Mouse (Mus musculus) MEL (cell line): ENCODE measurements around the gene Serf1. TPM values are rescaled to one million over a fixed set of nuclear protein-coding genes. Genes with fewer than 3 reads are reported as not detected.

ENCODE experiments used
- DNase-seq: peaks from one replicate; pipeline ENCODE4 v3.0.0; 2011; ENCODE audit warnings: low read depth, low spot score
- H3K27ac ChIP-seq: 2 replicates; pipeline ENCODE4 v1.5.1; 2012; ENCODE audit warnings: low read depth, mild to moderate bottlenecking, control low read depth, low read length, moderate library complexity; ENCODE audit not compliant: control insufficient read depth
- H3K27me3 ChIP-seq, 2 experiments: fragments of 150-350 bp in 1 of 2; sonication (generic) in 1 of 2; 2 replicates each; pipeline ENCODE4 v1.6.1; 2012; ENCODE audit warnings: low read length in 2 of 2, mild to moderate bottlenecking in 2 of 2, improper control_type of control experiment in 1 of 2, moderate library complexity in 1 of 2; ENCODE audit not compliant: insufficient read depth in 2 of 2, control insufficient read depth in 1 of 2
- H3K36me3 ChIP-seq, 2 experiments: 2 replicates each; pipeline ENCODE4 v1.6.1; 2012 to 2014; ENCODE audit warnings: low read length in 2 of 2, improper control_type of control experiment in 1 of 2, inconsistent platforms in 1 of 2, mild to moderate bottlenecking in 1 of 2; ENCODE audit not compliant: insufficient read depth in 2 of 2, control insufficient read depth in 1 of 2
- H3K4me1 ChIP-seq, 2 experiments: fragments of 150-350 bp in 1 of 2; sonication (generic) in 1 of 2; 2 replicates each; pipeline ENCODE4 v1.6.1; 2012; ENCODE audit warnings: low read length in 2 of 2, improper control_type of control experiment in 1 of 2, mild to moderate bottlenecking in 1 of 2; ENCODE audit not compliant: insufficient read depth in 2 of 2, control insufficient read depth in 1 of 2
- H3K4me3 ChIP-seq, 2 experiments: fragments of 150-350 bp in 1 of 2; sonication (generic) in 1 of 2; 2 replicates each; pipeline ENCODE4 v1.5.1; 2012; ENCODE audit warnings: low read depth in 2 of 2, low read length in 2 of 2, mild to moderate bottlenecking in 2 of 2, moderate library complexity in 2 of 2, control low read depth in 1 of 2, improper control_type of control experiment in 1 of 2; ENCODE audit not compliant: control insufficient read depth in 1 of 2, insufficient read depth in 1 of 2
- H3K79me2 ChIP-seq: 2 replicates; pipeline ENCODE4 v1.6.1; 2012; ENCODE audit warnings: mild to moderate bottlenecking, low read length, moderate library complexity; ENCODE audit not compliant: control insufficient read depth, poor library complexity, insufficient read depth
- H3K9ac ChIP-seq: 2 replicates; pipeline ENCODE4 v1.6.1; 2012; ENCODE audit warnings: low read depth, mild to moderate bottlenecking, control low read depth, low read length, moderate library complexity; ENCODE audit not compliant: control insufficient read depth, poor library complexity, severe bottlenecking
- H3K9me3 ChIP-seq: fragments of 150-350 bp; sonication (generic); replicated peaks from 2 replicates; pipeline ENCODE4 v1.6.1; 2012; ENCODE audit warnings: mild to moderate bottlenecking, low read length, improper control_type of control experiment, moderate library complexity; ENCODE audit not compliant: insufficient read depth
- BHLHE40 ChIP-seq: IDR thresholded peaks from 2 replicates; pipeline ENCODE4 v1.6.1; 2012; ENCODE audit warnings: low read depth, mild to moderate bottlenecking, inconsistent platforms, low read length, improper control_type of control experiment, borderline replicate concordance
- CHD2 ChIP-seq: IDR thresholded peaks from 2 replicates; pipeline ENCODE4 v1.6.1; 2011; ENCODE audit warnings: low read length, improper control_type of control experiment
- CTCF ChIP-seq, 3 experiments: IDR thresholded peaks in 2 of 3; conservative IDR thresholded peaks in 1 of 3; 2 replicates each; pipeline ENCODE4 v1.5.1; 2011 to 2012; ENCODE audit warnings: low read length in 3 of 3, low read depth in 2 of 3, mild to moderate bottlenecking in 2 of 3, improper control_type of control experiment in 1 of 3, inconsistent platforms in 1 of 3, mixed read lengths in 1 of 3, moderate library complexity in 1 of 3; ENCODE audit not compliant: control insufficient read depth in 1 of 3, insufficient read depth in 1 of 3, poor library complexity in 1 of 3, severe bottlenecking in 1 of 3
- E2F4 ChIP-seq: IDR thresholded peaks from 2 replicates; pipeline ENCODE4 v1.6.1; 2011; ENCODE audit warnings: low read depth, low read length, improper control_type of control experiment, borderline replicate concordance
- ELF1 ChIP-seq: IDR thresholded peaks from 2 replicates; pipeline ENCODE4 v1.6.1; 2014; ENCODE audit warnings: low read depth, mild to moderate bottlenecking, inconsistent platforms, low read length, improper control_type of control experiment, moderate library complexity
- ETS1 ChIP-seq: IDR thresholded peaks from 2 replicates; pipeline ENCODE4 v1.6.1; 2012; ENCODE audit warnings: low read depth, mild to moderate bottlenecking, inconsistent platforms, low read length, improper control_type of control experiment, moderate library complexity
- GATA1 ChIP-seq: IDR thresholded peaks from 2 replicates; pipeline ENCODE4 v1.6.1; 2011; ENCODE audit warnings: low read depth, low read length, improper control_type of control experiment
- JUND ChIP-seq: IDR thresholded peaks from 2 replicates; pipeline ENCODE4 v1.6.1; 2011; ENCODE audit warnings: low read depth, mild to moderate bottlenecking, improper control_type of control experiment, low read length
- KAT2A ChIP-seq: conservative IDR thresholded peaks from 2 replicates; pipeline ENCODE4 v1.6.1; 2012; ENCODE audit warnings: low read depth, low read length, improper control_type of control experiment, inconsistent platforms
- MAFK ChIP-seq: IDR thresholded peaks from 2 replicates; pipeline ENCODE4 v1.6.1; 2011; ENCODE audit warnings: low read depth, mild to moderate bottlenecking, low read length, improper control_type of control experiment, borderline replicate concordance
- MAX ChIP-seq: IDR thresholded peaks from 2 replicates; pipeline ENCODE4 v1.6.1; 2011; ENCODE audit warnings: low read length, improper control_type of control experiment
- MAZ ChIP-seq: IDR thresholded peaks from 2 replicates; pipeline ENCODE4 v1.6.1; 2012; ENCODE audit warnings: low read depth, mild to moderate bottlenecking, inconsistent platforms, low read length, improper control_type of control experiment
- MYB ChIP-seq: IDR thresholded peaks from 2 replicates; pipeline ENCODE4 v1.6.1; 2011; ENCODE audit warnings: mild to moderate bottlenecking, low read depth, low read length, improper control_type of control experiment
- MYC ChIP-seq: IDR thresholded peaks from 2 replicates; pipeline ENCODE4 v1.6.1; 2011; ENCODE audit warnings: low read depth, mild to moderate bottlenecking, low read length, improper control_type of control experiment, moderate library complexity
- POLR2A ChIP-seq, 2 experiments: IDR thresholded peaks; 2 replicates each; pipeline ENCODE4 v1.6.1; 2011 to 2012; ENCODE audit warnings: low read length in 2 of 2, mild to moderate bottlenecking in 2 of 2, control low read depth in 1 of 2, improper control_type of control experiment in 1 of 2, low read depth in 1 of 2, moderate library complexity in 1 of 2; ENCODE audit not compliant: control insufficient read depth in 1 of 2, insufficient read depth in 1 of 2, poor library complexity in 1 of 2
- POLR2AphosphoS2 ChIP-seq: IDR thresholded peaks from 2 replicates; pipeline ENCODE4 v1.6.1; 2011; ENCODE audit warnings: low read length, improper control_type of control experiment
- POLR2AphosphoS5 ChIP-seq: IDR thresholded peaks from 2 replicates; pipeline ENCODE4 v1.6.1; 2012; ENCODE audit warnings: low read depth, borderline replicate concordance, mild to moderate bottlenecking, inconsistent platforms, low read length, moderate library complexity, mixed read lengths
- RAD21 ChIP-seq: IDR thresholded peaks from 2 replicates; pipeline ENCODE4 v1.6.1; 2011; ENCODE audit warnings: mild to moderate bottlenecking, low read depth, low read length, improper control_type of control experiment
- RCOR1 ChIP-seq: IDR thresholded peaks from 2 replicates; pipeline ENCODE4 v1.6.1; 2012; ENCODE audit warnings: low read depth, mild to moderate bottlenecking, inconsistent platforms, low read length, improper control_type of control experiment
- SMC3 ChIP-seq: IDR thresholded peaks from 2 replicates; pipeline ENCODE4 v1.6.1; 2011; ENCODE audit warnings: low read depth, low read length, improper control_type of control experiment
- TAL1 ChIP-seq: IDR thresholded peaks from 2 replicates; pipeline ENCODE4 v1.6.1; 2012; ENCODE audit warnings: mild to moderate bottlenecking, inconsistent platforms, low read length, moderate library complexity, mixed read lengths
- TBP ChIP-seq: IDR thresholded peaks from 2 replicates; pipeline ENCODE4 v1.8.0; 2011; ENCODE audit warnings: low read depth, low read length, improper control_type of control experiment
- USF1 ChIP-seq: IDR thresholded peaks from 2 replicates; pipeline ENCODE4 v1.6.1; 2014; ENCODE audit warnings: low read depth, mild to moderate bottlenecking, inconsistent platforms, low read length, improper control_type of control experiment, moderate library complexity
- ZC3H11A ChIP-seq: IDR thresholded peaks from 2 replicates; pipeline ENCODE4 v1.6.1; 2012; ENCODE audit warnings: low read depth, mild to moderate bottlenecking, inconsistent platforms, low read length, improper control_type of control experiment
- ZKSCAN1 ChIP-seq: IDR thresholded peaks from 2 replicates; pipeline ENCODE4 v1.6.1; 2012; ENCODE audit warnings: low read depth, mild to moderate bottlenecking, inconsistent platforms, low read length, improper control_type of control experiment, moderate library complexity
- polyA plus RNA-seq, 2 experiments: library from polyadenylated mRNA; stranded (reverse) in 1 of 2; unstranded in 1 of 2; fragments of >175 nt in 1 of 2; fragments of >200 nt in 1 of 2; gene quantifications; 2 replicates each; pipeline versions ENCODE4 v1.2.1 to v1.2.4; 2012; ENCODE audit warnings: low replicate concordance in 2 of 2, low read depth in 1 of 2; ENCODE audit not compliant: insufficient read length in 2 of 2, insufficient read depth in 1 of 2, missing spikeins in 1 of 2
- total RNA-seq: library from RNA; depleted of rRNA; stranded (reverse); fragments of 300-350 nt; gene quantifications from 2 replicates; pipeline ENCODE4 v1.2.3, GENCODE M21; 2012

Gene Serf1
- total and polyA plus RNA-seq, 3 experiments: 36.8 to 57.6 TPM; not detected in 1

- no peak for TF ChIP-seq USF1
- 0 out of 2 replicates have a peak, but pooled peaks have one; percentile 29 for TF ChIP-seq MYC
- peak; percentile 36; the same call in 1 of the 2 replicates for TF ChIP-seq RCOR1
- no peak; the same call in 1 of the 2 replicates for TF ChIP-seq E2F4
- no peak for TF ChIP-seq TAL1
- TF ChIP-seq MYB: 0 out of 2 replicates have a peak, but pooled peaks have one; percentile 54
- TF ChIP-seq POLR2AphosphoS5: no peak
- TF ChIP-seq SMC3: no peak
- no peak for TF ChIP-seq JUND
- TF ChIP-seq ETS1: peak; percentile 62
- TF ChIP-seq CHD2: no peak
- TF ChIP-seq TBP: peak; percentile 79
- TF ChIP-seq GATA1: no peak
- peak; percentile 88 to 94 for TF ChIP-seq POLR2A (IDR thresholded peaks at IDR 0.05; ENCODE audit: control insufficient read depth in 1 of 2, insufficient read depth in 1 of 2, low read depth in 1 of 2, low read length in 2 of 2, poor library complexity in 1 of 2)
- TF ChIP-seq KAT2A: no peak; the same call in 1 of the 2 replicates
- TF ChIP-seq MAX: peak; percentile 64; the same call in 1 of the 2 replicates
- TF ChIP-seq BHLHE40: no peak
- peak; percentile 80 for TF ChIP-seq POLR2AphosphoS2
- TF ChIP-seq MAZ: peak; percentile 75
- no peak for TF ChIP-seq MAFK
- TF ChIP-seq ZKSCAN1: no peak
These were observed 4.0 kb upstream of the Serf1 start, which contains the start of gene Bdp1 (continued) for GRCm38 (mm10) chr13:100103748-100104254.

GRCm38 (mm10) chr13:100112218-100112972, 4.6 kb downstream of the Serf1 start:
- DNase-seq: peak; percentile 42
- TF ChIP-seq ZC3H11A (peak; percentile 38), ELF1 (no peak), RAD21 (peak; percentile 85), CTCF (IDR thresholded peaks at IDR 0.05 in 2 of 3, conservative IDR thresholded peaks at IDR 0.05 in 1 of 3; ENCODE audit: control insufficient read depth in 1 of 3, insufficient read depth in 1 of 3, low read depth in 2 of 3, low read length in 3 of 3, poor library complexity in 1 of 3, severe bottlenecking in 1 of 3) (peak in 2 of 3 experiments; percentile 36 to 76; a peak in 4 of 6 replicates), BHLHE40 (no peak), MYC (no peak), SMC3 (peak; percentile 66)
- peaks cover 0 to 6% of the 10 kb centered on the region in 2 experiments; a peak in 2 of 4 replicates for H3K4me1 ChIP-seq
- no peak overlapping the region for H3K27ac ChIP-seq
- no peaks in the 10 kb centered on the region for H3K9me3 ChIP-seq
- H3K79me2 ChIP-seq: no peaks in the 10 kb centered on the region; the same call in 1 of the 2 replicates
- no peaks in the 10 kb centered on the region for H3K27me3 ChIP-seq
- H3K4me3 ChIP-seq: no peak overlapping the region
- H3K36me3 ChIP-seq: peaks cover 0 to 4% of the 10 kb centered on the region in 2 experiments; a peak in 2 of 4 replicates
- no peak overlapping the region for H3K9ac ChIP-seq
